Mouse (Mus musculus) heart, embryonic 16.5 days (tissue): ENCODE measurements around the gene Olfr718-ps1. TPM values are rescaled to one million over a fixed set of nuclear protein-coding genes. Genes with fewer than 3 reads are reported as not detected.

Source experiments
- ATAC-seq: fragments of 200-750 bp; cut with Nextera tagmentation; replicated peaks from 2 replicates; pipeline ENCODE4 v1.8.0; 2017; ENCODE audit warnings: moderate number of reproducible peaks; ENCODE audit not compliant: insufficient read depth, low FRiP score; ENCODE audit errors: extremely low read depth
- H3K27ac ChIP-seq: fragments of 300-500 bp; sonication (generic); 2 replicates; pipeline ENCODE4 v1.5.1; 2014; ENCODE audit warnings: mild to moderate bottlenecking, low read length, control low read depth, moderate library complexity
- H3K27me3 ChIP-seq: fragments of 300-500 bp; sonication (generic); 2 replicates; pipeline ENCODE4 v1.6.1; 2014; ENCODE audit warnings: low read length, mixed read lengths; ENCODE audit not compliant: control insufficient read depth, insufficient read depth
- H3K36me3 ChIP-seq: fragments of 300-500 bp; sonication (generic); 2 replicates; pipeline ENCODE4 v1.6.1; 2014; ENCODE audit not compliant: control insufficient read depth, insufficient read depth
- H3K4me1 ChIP-seq: fragments of 300-500 bp; sonication (generic); 2 replicates; pipeline ENCODE4 v1.6.1; 2014; ENCODE audit warnings: low read length, mixed read lengths; ENCODE audit not compliant: control insufficient read depth, insufficient read depth
- H3K4me2 ChIP-seq: fragments of 300-500 bp; sonication (generic); 2 replicates; pipeline ENCODE4 v1.6.1; 2014; ENCODE audit warnings: low read depth, mild to moderate bottlenecking, control low read depth, low read length
- H3K4me3 ChIP-seq: fragments of 300-500 bp; sonication (generic); 2 replicates; pipeline ENCODE4 v1.5.1; 2014; ENCODE audit warnings: mild to moderate bottlenecking, control low read depth, low read length
- H3K9ac ChIP-seq: fragments of 300-500 bp; sonication (generic); 2 replicates; pipeline ENCODE4 v1.6.1; 2014; ENCODE audit warnings: low read length, control low read depth
- H3K9me3 ChIP-seq: fragments of 300-500 bp; sonication (generic); replicated peaks from 2 replicates; pipeline ENCODE4 v1.6.1; 2016; ENCODE audit warnings: low read length; ENCODE audit not compliant: control insufficient read depth
- WGBS: fragments of 180-500 bp; shearing (Covaris S2); extraction: QIAGEN DNeasy Blood & Tissue Kit; methylation state at CpG from one replicate; pipeline ENCODE4 v1.1.7; 2014; 5-methylcytosine and 5-hydroxymethylcytosine counted together
- polyA plus RNA-seq: library from polyadenylated mRNA; unstranded; fragments of >200 nt; fragmentation: Nextera tagmentation; extraction: Ambion mirVana; gene quantifications from 2 replicates; pipeline ENCODE4 v1.2.1, GENCODE M21; 2015

The Olfr718-ps1 gene
- polyA plus RNA-seq, 1 experiment from 2014 or later: not detected

DNA sequence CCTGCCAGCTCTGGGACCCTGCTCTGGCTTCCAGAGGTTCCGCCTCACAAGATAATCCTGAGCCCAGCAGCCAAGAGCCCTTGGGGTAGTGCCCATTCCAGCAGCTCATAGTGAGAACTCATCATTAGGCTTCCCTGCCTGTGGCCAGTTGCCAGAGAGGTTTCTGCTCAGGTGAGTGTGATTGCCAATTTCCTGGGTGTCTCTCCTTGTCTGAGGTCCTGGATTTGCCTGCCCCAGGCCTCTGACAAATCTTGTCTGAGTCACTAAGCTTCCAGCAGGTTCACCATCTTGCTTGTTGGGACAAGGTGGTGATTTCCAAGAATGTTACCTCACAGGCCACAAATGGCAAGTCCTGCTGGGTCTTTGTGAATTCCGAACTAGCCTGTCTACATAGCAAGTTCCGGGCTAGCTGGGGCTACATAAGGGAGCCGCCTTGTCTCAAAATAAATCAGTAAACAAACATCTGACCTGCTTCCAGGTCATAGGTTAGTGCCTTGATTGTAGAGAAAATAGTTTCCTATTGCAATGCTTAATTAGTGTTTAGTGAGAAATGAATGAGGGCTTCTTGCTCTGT, 22.5 kb downstream of the Olfr718-ps1 start:
- WGBS: 75% methylated on average over 4 of the region's 4 CpGs
- Histone ChIP-seq H3K27ac (no peak overlapping the region), H3K4me1 (peaks cover 6% of the 10 kb centered on the region; the same call in 1 of the 2 replicates), H3K9ac (no peak overlapping the region), H3K27me3 (no peaks in the 10 kb centered on the region), H3K4me2 (no peak overlapping the region), H3K36me3 (no peaks in the 10 kb centered on the region), H3K4me3 (no peak overlapping the region), H3K9me3 (peaks cover 3% of the 10 kb centered on the region; the same call in 1 of the 2 replicates)
- ATAC-seq: no peak

DNA sequence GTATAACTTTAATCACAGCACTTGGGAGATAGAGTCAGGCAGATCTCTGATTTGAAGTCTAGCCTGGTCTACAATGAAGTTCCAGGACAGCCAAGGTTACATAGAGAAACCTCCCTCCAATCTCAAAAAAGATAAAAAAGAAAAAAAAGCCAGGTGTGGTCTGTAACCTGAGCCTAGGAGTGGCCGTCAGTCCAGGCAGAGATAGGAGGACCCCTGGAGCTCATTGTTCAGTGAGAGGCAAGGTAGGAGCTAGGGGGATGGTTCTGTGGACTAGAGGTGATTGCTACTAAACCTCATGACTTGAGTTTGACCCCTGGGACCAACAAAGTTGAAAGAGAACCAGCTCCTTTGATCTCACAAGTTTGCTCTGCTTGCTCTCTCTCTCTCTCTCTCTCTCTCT, 24.7 kb downstream of the Olfr718-ps1 start:
- H3K36me3 ChIP-seq: no peaks in the 10 kb centered on the region
- no peak overlapping the region for H3K4me3 ChIP-seq
- H3K27ac ChIP-seq: no peak overlapping the region
- peaks cover 1% of the 10 kb centered on the region; the same call in 1 of the 2 replicates for H3K4me1 ChIP-seq
- no peaks in the 10 kb centered on the region for H3K27me3 ChIP-seq
- no peak overlapping the region for H3K9ac ChIP-seq
- H3K4me2 ChIP-seq: no peak overlapping the region
- H3K9me3 ChIP-seq: no peaks in the 10 kb centered on the region
- no peak for ATAC-seq
- WGBS: 35% methylated on average over 1 of the region's 1 CpGs

DNA sequence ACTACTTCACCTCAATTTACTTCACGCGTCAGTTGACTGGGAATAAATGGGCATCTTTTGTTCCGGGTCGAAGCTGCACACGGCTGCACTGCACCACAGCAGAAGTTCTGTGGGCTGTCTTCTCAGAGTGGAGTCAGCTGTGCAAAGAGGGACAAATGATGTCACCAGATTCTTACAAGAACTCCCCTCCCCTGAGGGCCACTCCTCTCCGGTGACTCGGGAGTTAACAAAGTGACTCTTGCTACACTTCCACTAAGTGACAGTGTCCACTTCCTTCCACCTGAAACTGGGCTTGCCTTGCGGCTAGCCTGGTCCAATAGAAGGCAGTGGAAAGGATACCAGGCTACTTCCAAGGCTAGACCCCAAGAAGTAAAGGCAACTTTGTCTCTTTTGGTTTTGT, 25.3 kb downstream of the Olfr718-ps1 start:
- WGBS: 65% methylated on average over 8 of the region's 8 CpGs
- ATAC-seq: no peak

DNA sequence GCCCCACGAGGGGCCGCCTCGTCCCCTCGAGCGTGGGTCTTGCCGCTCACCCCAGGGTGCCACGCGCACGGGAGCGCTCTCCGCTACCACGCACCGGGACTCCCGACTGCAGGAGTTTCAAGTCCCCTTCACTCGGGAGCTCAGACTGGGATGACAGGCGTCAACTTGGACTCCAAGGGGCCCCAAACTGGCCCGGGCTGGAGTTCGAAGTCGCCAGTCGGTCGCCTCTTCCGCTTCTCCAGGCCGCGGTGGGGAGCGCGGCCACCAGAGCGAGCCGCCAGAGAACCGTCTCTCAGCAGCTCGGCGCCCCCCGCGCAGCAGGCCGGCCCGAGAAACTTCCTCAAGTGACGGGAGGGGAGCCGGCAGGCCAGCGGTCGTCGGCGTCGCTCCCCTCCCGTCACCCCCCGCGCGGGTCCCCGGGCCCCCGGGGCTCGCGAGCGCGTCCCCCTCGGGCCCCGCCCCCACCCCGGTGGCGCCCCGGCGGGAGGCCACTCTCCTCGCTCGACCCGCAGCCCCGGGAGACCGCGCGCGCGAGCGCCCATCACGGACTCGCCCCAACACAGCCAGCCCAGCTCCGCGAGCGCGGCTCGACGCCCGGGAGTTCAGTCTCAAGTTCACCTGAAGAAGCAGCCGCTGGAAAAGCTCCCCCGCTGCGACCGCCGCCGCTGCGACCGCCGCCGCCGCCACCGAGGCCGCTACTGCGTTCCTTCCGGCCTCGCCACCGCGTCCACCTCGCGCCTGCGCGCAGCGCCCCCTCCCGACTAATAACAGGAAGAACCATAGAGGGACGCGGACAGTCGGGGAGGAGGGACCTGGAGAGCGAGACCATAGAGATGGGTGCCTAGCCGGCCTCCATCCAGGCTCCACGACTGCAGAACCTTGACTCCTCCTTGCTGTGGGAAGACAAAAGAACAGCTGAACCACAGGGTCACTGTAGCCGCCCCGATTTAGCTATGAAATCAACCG, 34.8 kb downstream of the Olfr718-ps1 start, which contains the start of gene Rnf216:
Gene Rnf216 (minus strand): TSS at position 714 of the 966 bp plus-strand sequence.
- peak; percentile 94 for ATAC-seq
- no peaks in the 10 kb centered on the region for H3K27me3 ChIP-seq
- peak within 1 kb of the TSS; percentile 91 for H3K4me3 ChIP-seq
- H3K9ac ChIP-seq: peak within 1 kb of the TSS; percentile 93
- H3K4me1 ChIP-seq: peaks cover 17% of the 10 kb centered on the region
- H3K9me3 ChIP-seq: no peaks in the 10 kb centered on the region
- WGBS: 1% methylated on average over 68 of the region's 110 CpGs
- no peaks in the 10 kb centered on the region for H3K36me3 ChIP-seq
- H3K4me2 ChIP-seq: peak within 1 kb of the TSS; percentile 95
- H3K27ac ChIP-seq: peak within 1 kb of the TSS; percentile 79

More for the DNA sequence above, 25.3 kb downstream of the Olfr718-ps1 start:
- no peaks in the 10 kb centered on the region for H3K36me3 ChIP-seq
- H3K27ac ChIP-seq: no peak overlapping the region
- no peak overlapping the region for H3K4me3 ChIP-seq
- H3K4me1 ChIP-seq: no peaks in the 10 kb centered on the region
- H3K4me2 ChIP-seq: no peak overlapping the region
- no peaks in the 10 kb centered on the region for H3K9me3 ChIP-seq
- H3K27me3 ChIP-seq: no peaks in the 10 kb centered on the region
- H3K9ac ChIP-seq: no peak overlapping the region

DNA sequence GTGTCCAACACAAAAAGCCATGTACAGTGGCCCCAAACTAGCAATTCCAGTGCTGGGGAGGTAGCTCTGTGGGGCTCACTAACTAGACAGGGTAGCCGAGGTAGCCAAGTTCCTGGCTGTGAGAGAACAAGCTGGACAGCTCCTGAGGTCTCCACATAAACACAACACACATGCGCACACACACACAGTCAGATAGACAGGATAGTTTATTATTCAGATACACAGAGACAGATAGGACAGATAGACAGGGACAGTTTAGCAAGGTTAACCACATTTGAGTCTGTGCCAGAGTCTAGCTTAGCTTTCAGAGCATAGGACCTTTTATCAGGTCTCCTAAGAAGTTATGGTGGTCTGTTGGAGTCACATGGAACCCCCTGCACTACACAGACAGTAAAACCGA, 40.5 kb downstream of the Olfr718-ps1 start:
- no peak overlapping the region for H3K9ac ChIP-seq
- no peaks in the 10 kb centered on the region for H3K27me3 ChIP-seq
- H3K4me3 ChIP-seq: no peak overlapping the region
- H3K9me3 ChIP-seq: no peaks in the 10 kb centered on the region
- no peaks in the 10 kb centered on the region for H3K36me3 ChIP-seq
- peaks cover 14% of the 10 kb centered on the region for H3K4me1 ChIP-seq
- ATAC-seq: no peak
- no peak overlapping the region for H3K4me2 ChIP-seq
- WGBS: 88% methylated on average over 3 of the region's 3 CpGs
- H3K27ac ChIP-seq: no peak overlapping the region

DNA sequence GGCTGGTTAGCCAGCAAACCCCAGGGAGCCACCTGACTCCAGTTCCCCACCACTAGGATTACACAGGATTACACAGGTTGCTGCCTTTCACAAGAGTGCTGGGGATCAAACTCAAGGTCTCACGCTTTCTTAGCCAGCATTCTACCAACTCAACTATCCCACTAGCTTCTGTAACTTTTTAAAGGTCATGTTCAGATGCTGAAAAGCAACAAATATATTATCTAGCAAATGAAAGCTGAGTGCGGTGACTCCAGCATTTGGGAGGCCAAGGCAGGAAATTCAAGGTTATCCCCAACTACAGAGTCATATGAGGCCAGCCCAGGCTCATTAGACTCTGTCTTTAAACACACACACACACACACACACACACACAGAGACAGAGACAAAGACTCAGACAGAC, 44.1 kb downstream of the Olfr718-ps1 start:
- no peaks in the 10 kb centered on the region for H3K36me3 ChIP-seq
- H3K4me2 ChIP-seq: no peak overlapping the region
- ATAC-seq: no peak
- no peaks in the 10 kb centered on the region for H3K27me3 ChIP-seq
- H3K27ac ChIP-seq: no peak overlapping the region
- H3K4me3 ChIP-seq: no peak overlapping the region
- WGBS: 91% methylated on average over 2 of the region's 2 CpGs
- no peaks in the 10 kb centered on the region for H3K9me3 ChIP-seq
- H3K9ac ChIP-seq: no peak overlapping the region
- H3K4me1 ChIP-seq: no peaks in the 10 kb centered on the region

- H3K27ac ChIP-seq: no peak overlapping the region
- H3K4me3 ChIP-seq: no peak overlapping the region
- H3K4me1 ChIP-seq: no peaks in the 10 kb centered on the region
- H3K27me3 ChIP-seq: no peaks in the 10 kb centered on the region
- no peaks in the 10 kb centered on the region for H3K36me3 ChIP-seq
- H3K9ac ChIP-seq: no peak overlapping the region
- WGBS: 68% methylated on average over 1 of the region's 1 CpGs
- H3K9me3 ChIP-seq: no peaks in the 10 kb centered on the region
- no peak for ATAC-seq
- no peak overlapping the region for H3K4me2 ChIP-seq
Measured at GRCm38 (mm10) chr5:143101626-143102025, 45.8 kb downstream of the Olfr718-ps1 start.

- Histone ChIP-seq H3K4me3 (no peak overlapping the region), H3K27ac (no peak overlapping the region), H3K9me3 (no peaks in the 10 kb centered on the region), H3K27me3 (no peaks in the 10 kb centered on the region), H3K9ac (no peak overlapping the region), H3K4me1 (no peaks in the 10 kb centered on the region), H3K4me2 (no peak overlapping the region), H3K36me3 (peaks cover 11% of the 10 kb centered on the region)
- no peak for ATAC-seq
- WGBS: 90% methylated on average over 7 of the region's 7 CpGs
Measured at GRCm38 (mm10) chr5:143095256-143095655, 52.1 kb downstream of the Olfr718-ps1 start.

- Histone ChIP-seq H3K36me3 (peaks cover 28% of the 10 kb centered on the region), H3K27ac (no peak overlapping the region), H3K9ac (no peak overlapping the region), H3K4me3 (no peak overlapping the region), H3K27me3 (no peaks in the 10 kb centered on the region), H3K9me3 (no peaks in the 10 kb centered on the region), H3K4me2 (no peak overlapping the region), H3K4me1 (no peaks in the 10 kb centered on the region)
- no peak for ATAC-seq
- WGBS: 45% methylated on average over 3 of the region's 3 CpGs
Measured at GRCm38 (mm10) chr5:143092891-143093290, 54.5 kb downstream of the Olfr718-ps1 start.
